Mouse (Mus musculus) lung, postnatal 4 days (tissue): ENCODE measurements around the gene Btbd16.

ENCODE experiments used
- DNase-seq, 2 experiments: peaks; one replicate each; pipeline ENCODE4 v3.0.0; 2021

Btbd16 gene

GRCm38 (mm10) chr7:130770707-130771106 is 3.2 kb upstream of the Btbd16 start:
- DNase-seq = peak; percentile 69 to 86

DNA sequence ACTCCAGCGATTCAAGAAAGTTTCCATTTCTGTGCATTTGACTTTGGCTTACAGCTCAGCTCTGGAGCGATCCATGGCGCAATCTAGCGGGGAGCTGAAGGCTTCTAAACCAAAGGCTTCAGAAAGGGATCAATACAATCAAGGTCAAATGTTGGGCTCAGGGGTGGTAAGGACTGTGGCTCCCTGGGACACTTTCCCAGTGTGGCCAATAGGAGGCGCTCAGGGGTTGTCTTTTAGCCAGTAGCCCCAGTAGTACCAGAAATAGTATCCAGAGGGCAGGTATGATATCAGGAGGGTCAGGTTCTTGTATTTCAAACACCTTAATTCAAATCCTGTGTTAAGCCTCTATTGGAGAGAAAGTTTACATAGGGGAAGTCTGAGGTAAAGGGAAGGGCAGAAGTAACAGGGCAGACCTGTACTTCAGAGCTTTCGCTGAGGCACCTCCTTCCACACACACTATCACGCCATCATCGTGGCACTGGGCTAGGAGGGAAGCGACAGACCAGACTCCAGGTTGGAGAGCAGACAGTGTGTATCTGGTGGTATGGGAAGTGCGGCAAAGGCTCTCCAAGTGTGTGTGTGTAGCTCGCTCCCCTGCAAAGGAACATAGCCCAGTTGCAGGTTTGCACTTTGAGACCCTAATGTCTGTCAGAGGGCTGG is 568 bp upstream of the Btbd16 start:
- DNase-seq = peak in 1 of 2 experiments; percentile 64

DNA sequence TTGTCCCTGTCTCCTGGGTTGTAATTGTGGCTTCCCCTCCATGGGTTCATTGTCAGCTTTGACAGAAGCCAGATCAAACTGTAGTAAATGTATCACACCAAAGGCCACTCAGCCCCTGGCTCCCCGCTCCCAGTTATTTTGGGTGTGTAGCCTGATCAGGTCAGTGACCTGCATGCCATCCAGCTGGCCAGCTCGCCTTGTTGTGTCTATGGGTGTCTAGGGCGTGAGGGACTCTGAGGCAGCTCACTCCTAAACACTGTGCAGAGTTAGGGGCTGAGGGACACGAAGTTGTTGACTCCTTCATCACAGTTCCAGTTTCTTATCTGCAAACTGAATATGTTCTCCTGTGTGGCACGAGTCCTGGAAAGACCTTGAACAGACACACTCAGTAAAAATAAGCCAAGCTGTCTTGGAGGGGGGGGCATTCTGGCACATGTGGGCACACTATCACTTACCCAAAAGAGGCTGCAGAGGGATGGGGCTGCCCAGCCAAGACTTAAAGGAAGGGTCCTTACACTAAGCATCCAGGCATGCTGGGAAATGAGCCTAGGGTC is 7.1 kb downstream of the Btbd16 start:
- DNase-seq = no peak

GRCm38 (mm10) chr7:130782501-130783050 is 8.7 kb downstream of the Btbd16 start:
- no peak for DNase-seq

DNA sequence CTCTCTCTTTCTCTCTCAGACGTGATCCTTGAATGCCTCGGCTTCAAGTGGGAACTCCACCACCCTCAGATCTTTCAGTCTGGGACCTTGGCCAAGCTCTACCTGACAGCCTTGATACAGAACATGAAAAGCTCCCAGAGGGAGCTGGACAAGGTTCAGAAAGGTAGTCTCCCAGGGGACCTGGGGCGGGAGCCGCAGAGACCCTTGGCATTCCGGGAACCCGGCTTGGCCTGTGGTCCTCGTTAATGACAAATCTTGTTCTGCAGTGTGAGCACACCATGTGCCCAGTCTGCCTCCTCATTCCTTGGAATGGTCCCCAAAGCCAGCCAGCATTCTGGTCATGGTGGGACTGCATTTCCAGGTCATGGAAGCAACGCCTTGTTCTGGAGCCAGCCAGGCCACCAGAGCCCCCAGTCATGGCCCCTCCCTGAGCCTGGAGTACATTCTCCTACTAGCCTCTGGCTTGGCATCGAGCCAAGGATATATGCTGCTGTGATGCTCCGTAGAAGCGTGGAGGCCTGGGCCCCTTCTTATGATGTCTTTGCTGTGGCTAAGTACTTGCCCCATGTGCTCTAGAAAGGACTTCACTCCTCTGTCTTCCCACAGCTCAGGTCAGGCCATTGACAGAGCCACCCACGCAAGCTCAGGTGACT is 12.2 kb downstream of the Btbd16 start:
- DNase-seq = peak in 1 of 2 experiments; percentile 47

DNA sequence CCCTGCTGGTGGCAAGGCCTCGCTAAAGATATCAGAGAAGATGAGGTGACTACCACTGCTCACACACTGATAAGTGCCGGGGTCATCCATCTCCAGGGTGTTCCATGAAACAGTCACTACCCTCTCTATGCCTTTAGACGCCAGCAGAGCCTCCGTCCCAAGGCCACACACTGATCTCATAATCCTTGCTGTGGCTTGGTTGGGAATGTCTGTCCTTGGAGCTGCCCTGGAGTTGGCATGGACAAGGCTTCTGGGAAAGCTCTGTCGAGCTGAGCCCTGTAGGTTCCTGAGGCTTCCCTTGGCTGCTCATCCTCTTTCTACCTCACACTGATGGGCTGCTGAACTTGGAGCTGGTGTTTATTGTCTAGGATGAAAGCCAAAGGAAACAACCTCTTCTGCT is 12.8 kb downstream of the Btbd16 start:
- no peak for DNase-seq

DNA sequence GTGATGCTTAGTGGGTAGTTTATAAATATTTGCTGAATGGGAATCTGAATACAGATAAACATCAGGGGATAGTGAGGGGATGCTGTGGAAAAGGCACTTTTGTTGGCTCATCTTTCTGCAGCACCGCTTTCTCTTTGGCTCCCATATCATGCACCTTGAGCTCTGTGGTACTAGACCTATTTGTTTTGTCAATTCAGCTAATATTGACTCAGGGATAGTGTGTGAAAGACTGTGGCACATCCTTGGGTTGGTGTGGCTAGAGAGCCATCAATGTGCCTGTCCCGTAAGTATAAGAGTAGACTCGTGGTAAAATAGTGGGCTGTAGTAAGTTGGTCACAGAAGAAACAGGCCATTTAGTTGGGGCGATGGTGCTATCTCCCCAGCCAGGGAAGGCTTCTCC is 13.7 kb downstream of the Btbd16 start:
- DNase-seq = no peak

DNA sequence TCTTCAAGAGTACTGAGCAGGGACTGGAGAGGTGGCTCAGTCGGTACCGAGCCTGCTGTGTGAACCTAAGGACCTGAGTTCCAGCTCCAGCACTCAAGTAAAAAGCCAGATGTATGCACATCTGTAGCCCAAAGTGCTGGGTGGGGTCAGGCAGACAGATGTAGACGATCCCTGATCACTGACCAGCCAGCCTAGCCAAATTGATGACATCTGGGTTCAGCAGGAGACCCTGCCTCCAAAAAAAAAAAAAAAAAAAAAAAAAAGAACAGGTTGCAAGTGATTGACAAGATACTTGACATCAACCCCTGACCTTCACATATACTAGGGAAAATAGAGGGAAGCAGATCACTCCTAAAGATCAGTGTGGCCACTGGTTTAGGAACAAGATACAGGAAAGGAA is 15.1 kb downstream of the Btbd16 start:
- no peak for DNase-seq

DNA sequence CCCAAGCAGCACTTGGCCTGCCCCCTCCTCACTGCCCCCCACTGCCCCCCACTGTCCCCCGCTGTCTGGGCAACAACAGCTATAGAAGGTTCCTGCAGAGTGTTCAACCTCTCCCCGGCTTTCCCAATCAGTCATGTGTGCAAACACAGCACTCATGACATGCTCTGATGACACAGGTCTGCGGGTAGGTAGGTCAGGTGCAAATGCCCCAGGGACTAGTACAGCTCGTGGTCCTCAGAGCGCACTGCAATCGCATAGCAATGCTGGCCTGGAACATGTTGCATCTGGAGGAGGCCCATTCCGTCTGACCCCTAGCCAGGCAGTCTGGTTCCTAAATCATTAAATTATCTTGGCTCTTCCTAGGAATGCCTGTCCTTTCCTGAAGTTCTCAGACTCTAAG is 15.6 kb downstream of the Btbd16 start:
- no peak for DNase-seq

DNA sequence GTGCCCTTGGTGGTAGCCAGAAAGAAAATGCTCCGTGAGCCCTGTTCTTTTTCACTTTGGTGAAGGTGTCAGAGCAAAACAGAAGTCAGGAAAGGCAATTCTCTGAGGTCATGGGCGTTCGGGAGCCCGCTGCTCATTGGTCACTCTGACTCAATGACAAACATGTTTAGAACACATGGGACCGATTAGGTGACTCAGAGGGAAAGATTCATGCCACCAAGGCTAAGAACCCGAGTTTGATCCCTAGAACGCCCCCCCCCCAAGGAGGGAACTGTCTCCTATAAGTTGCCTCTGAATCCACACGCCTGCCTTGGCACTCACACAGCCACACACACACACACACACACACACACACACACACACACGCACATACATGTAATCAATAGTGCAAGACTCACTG is 19.8 kb downstream of the Btbd16 start:
- DNase-seq = no peak

- DNase-seq = no peak
Observed at GRCm38 (mm10) chr7:130796786-130797185, 22.9 kb downstream of the Btbd16 start.

DNA sequence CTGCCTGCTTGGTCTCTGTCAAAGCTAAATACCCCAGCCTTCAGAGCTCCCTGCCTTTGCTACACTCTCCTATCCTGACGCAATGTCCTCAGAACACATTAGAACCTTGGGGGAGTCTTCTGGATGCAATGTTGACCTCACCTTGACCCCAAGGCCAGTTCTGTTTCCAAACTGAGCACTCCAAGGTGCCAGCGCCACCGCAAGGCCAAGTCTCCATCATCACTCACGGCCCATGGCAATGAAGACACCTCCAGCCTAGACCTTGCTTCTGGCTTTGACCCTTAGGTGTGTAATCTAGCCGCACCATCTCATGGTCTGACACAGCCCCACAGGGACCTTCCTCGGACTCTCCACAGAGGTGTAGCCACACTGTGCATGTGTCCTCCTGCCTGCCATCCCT is 23.7 kb downstream of the Btbd16 start:
- DNase-seq = no peak

- no peak for DNase-seq
Observed at GRCm38 (mm10) chr7:130799418-130799817, 25.5 kb downstream of the Btbd16 start.

- no peak for DNase-seq
Observed at GRCm38 (mm10) chr7:130800681-130801080, 26.8 kb downstream of the Btbd16 start.

DNA sequence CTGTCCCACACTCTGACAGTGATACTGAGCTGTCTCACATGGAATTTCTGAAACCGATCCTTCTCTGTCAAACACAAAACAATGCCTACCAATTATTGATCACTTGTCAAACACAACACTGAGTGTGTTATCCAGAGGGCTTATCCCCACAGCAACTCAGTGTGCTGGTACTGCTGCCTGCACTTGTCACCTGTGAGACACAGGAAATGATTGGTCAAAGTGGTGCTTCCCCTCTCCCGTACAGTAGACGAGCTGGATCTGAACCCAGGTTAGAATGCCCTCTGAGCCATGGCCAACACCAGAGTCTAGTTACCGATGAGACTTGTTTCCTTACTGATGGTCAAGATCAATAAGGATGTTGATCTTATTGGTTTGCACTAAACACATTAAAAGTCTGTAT is 27.9 kb downstream of the Btbd16 start:
- DNase-seq = no peak

GRCm38 (mm10) chr7:130803251-130803825 is 29.5 kb downstream of the Btbd16 start:
- DNase-seq = no peak

GRCm38 (mm10) chr7:130804991-130805390 is 31.1 kb downstream of the Btbd16 start:
- DNase-seq = no peak

DNA sequence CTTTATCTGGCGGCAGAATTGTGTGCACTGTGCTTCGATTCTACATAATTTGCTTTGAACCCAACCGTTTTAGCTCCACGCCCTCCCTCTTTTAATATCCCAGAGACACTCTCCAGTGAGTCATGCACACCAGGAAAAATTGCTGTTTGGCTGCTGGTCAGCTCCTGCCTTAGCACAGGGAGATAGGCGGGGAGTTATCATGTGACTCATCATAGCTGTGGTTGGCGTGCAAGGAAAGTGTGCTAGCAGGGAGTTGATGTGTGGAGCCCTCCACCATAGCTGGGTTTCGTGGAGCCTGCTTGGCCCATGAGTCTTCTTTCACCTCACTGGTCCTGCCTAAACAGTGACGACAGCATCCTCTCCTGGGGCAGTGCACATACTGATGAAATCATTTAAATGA is 33.9 kb downstream of the Btbd16 start:
- DNase-seq = peak; percentile 34 to 48

- DNase-seq = no peak
Observed at GRCm38 (mm10) chr7:130808694-130809093, 34.8 kb downstream of the Btbd16 start.

DNA sequence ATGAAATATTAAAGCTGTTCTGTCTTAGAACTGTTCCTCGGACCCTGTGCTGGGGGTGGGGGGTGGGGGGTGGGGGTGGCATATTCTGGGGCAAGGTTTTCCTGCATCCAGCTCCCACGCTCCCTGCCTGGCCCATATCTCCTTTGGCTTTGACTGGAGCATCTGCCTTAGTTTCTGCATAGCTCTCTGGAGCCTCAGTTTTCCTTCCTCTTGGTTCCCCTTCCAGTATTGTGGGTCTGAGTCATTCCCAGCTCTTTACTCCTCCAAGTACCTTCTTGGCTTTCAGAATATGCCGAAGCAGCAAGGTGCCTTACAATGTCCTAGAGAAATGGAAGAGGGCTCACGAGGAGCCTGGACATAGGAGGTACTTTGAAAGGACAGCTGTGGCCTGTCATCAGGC is 36.4 kb downstream of the Btbd16 start:
- no peak for DNase-seq

DNA sequence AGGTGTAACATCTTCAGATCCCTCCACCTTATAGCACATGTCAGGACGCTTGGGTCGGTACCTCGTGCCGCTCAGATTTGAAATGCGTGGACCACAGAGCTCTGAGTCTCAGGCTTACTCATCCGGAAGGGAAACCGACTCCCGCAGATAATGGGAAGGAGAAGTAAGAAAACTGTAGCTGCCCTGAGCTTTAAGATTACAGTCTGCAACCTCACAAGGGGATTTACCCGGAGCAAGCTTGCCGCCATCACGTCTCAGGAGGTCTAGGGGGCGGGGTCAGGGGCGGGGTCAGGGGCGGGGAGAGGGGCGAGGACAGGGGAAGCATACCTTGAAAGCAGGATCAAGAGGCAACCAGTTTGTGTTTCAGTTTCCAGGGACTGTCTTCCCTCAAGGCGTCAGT is 38.5 kb downstream of the Btbd16 start:
- no peak for DNase-seq

DNA sequence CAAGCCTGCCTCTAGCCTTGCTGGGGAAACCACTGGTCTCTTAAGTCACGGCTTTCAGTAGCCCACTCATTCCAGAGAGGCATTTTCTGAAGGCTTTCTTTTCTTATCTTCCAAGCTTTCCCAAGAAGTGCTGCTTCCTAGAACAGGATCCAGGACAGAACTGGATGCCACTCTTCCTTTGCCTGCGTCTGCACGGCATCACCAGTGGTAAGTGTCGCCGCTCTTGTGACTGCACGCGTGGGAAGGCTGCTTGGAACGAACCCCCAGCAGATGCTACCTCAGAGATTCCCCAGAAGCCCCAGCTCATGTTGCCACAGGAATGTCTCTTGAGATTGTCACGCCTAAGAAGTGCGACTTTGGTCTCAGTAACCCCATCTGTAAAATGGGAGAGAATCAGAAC is 41.7 kb downstream of the Btbd16 start:
- no peak for DNase-seq

DNA sequence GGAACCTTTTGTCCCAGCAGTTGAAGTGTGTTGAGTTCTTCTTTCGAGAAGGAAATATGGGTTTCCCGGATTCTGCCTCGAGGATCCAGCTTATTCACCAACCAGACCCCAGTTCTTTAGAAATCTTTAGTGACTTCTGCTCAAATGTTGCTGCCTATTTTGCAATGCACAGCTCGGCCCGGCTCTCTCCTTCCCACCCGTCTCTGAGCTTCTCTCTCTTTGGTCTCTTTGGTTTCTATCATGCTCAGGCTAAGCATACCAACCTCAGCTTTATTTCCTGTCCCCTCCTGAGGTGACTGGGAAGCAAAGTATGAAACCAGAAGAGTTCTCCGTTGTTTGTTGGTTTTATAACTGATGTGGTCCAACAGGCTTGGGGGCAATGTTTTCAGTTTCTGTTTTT is 42.4 kb downstream of the Btbd16 start:
- DNase-seq = no peak

DNA sequence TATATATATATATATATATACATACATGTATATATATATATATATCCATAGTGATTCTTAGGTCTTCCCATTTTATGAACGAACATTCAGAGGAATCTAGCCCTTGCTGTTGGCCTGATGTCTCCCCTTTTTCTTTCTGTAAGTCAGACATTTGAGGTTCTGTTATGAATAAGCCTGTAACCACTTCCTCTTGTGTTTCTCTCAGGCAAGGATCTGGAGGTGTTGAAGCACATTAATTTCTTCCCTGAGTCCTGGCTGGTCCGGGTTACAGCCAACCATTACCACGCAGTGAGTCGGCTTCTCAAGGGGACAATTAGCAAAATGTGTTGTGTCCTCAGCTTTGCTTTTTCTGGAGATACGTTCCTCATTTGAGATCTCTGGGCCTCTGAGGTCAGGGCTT is 44.9 kb downstream of the Btbd16 start:
- no peak for DNase-seq
